Mouse (Mus musculus): ENCODE data around the gene Nkx2-2. TPM values are rescaled to one million over a fixed set of nuclear protein-coding genes. Genes with fewer than 3 reads are reported as not detected.

The Nkx2-2 gene
- polyA plus RNA-seq, 1 experiment from 2014 or later: 7.1 TPM

GRCm38 (mm10) chr2:147189546-147190315 lies 4.3 kb downstream of the Nkx2-2 start:
- peaks cover 22% of the 10 kb centered on the region for H3K4me1 ChIP-seq (replicated peaks; ENCODE audit: control insufficient read depth, insufficient read depth, low read length)
- DNase-seq (ENCODE audit: low spot score) (no peak), ATAC-seq (replicated peaks; ENCODE audit: low FRiP score) (no peak)
- no peak overlapping the region for H3K4me3 ChIP-seq (ENCODE audit: low read depth, low read length)
- peak overlapping the region; percentile 8; the same call in 1 of the 2 replicates for H3K4me2 ChIP-seq (ENCODE audit: low read depth, low read length, severe bottlenecking)
- H3K36me3 ChIP-seq (ENCODE audit: control insufficient read depth, insufficient read depth, low read length): no peaks in the 10 kb centered on the region
- no peak overlapping the region; the same call in 1 of the 2 replicates for H3K27ac ChIP-seq (ENCODE audit: low read depth, low read length)
- H3K27me3 ChIP-seq (ENCODE audit: control insufficient read depth, insufficient read depth, low read length): peaks cover 94% of the 10 kb centered on the region
- 0 out of 2 replicates have a peak overlapping the region, but pooled peaks have one; percentile 17 for H3K9ac ChIP-seq (ENCODE audit: low read length)
- H3K9me3 ChIP-seq (ENCODE audit: control insufficient read depth, low read length): no peaks in the 10 kb centered on the region
- WGBS: 1% methylated on average over 28 of the region's 28 CpGs

- DNase-seq (ENCODE audit: low spot score) (peak; percentile 60), ATAC-seq (replicated peaks; ENCODE audit: low FRiP score) (no peak)
- H3K27ac ChIP-seq (ENCODE audit: low read depth, low read length): peak overlapping the region; percentile 19; the same call in 1 of the 2 replicates
- 1% methylated on average over 11 of the region's 11 CpGs for WGBS
- peaks cover 94% of the 10 kb centered on the region for H3K27me3 ChIP-seq (ENCODE audit: control insufficient read depth, insufficient read depth, low read length)
- 0 out of 2 replicates have a peak overlapping the region, but pooled peaks have one; percentile 17 for H3K9ac ChIP-seq (ENCODE audit: low read length)
- no peaks in the 10 kb centered on the region for H3K9me3 ChIP-seq (ENCODE audit: control insufficient read depth, low read length)
- H3K4me3 ChIP-seq (ENCODE audit: low read depth, low read length): no peak overlapping the region
- peaks cover 15% of the 10 kb centered on the region for H3K4me1 ChIP-seq (replicated peaks; ENCODE audit: control insufficient read depth, insufficient read depth, low read length)
- no peaks in the 10 kb centered on the region for H3K36me3 ChIP-seq (ENCODE audit: control insufficient read depth, insufficient read depth, low read length)
- no peak overlapping the region; the same call in 1 of the 2 replicates for H3K4me2 ChIP-seq (ENCODE audit: low read depth, low read length, severe bottlenecking)
These were observed 5.0 kb downstream of the Nkx2-2 start for GRCm38 (mm10) chr2:147188871-147189545.

- DNase-seq (ENCODE audit: low spot score) (peak; percentile 76), ATAC-seq (replicated peaks; ENCODE audit: low FRiP score) (peak; percentile 66)
- Histone ChIP-seq H3K27ac (ENCODE audit: low read depth, low read length) (peak overlapping the region; percentile 19; the same call in 1 of the 2 replicates), H3K27me3 (ENCODE audit: control insufficient read depth, insufficient read depth, low read length) (peaks cover 93% of the 10 kb centered on the region), H3K36me3 (ENCODE audit: control insufficient read depth, insufficient read depth, low read length) (no peaks in the 10 kb centered on the region), H3K4me2 (ENCODE audit: low read depth, low read length, severe bottlenecking) (peak overlapping the region; percentile 29; the same call in 1 of the 2 replicates), H3K9ac (ENCODE audit: low read length) (no peak overlapping the region), H3K9me3 (ENCODE audit: control insufficient read depth, low read length) (no peaks in the 10 kb centered on the region), H3K4me1 (replicated peaks; ENCODE audit: control insufficient read depth, insufficient read depth, low read length) (peaks cover 10% of the 10 kb centered on the region), H3K4me3 (ENCODE audit: low read depth, low read length) (peak overlapping the region; percentile 11; the same call in 1 of the 2 replicates)
- WGBS: under 1% methylated on average over 28 of the region's 28 CpGs
These were observed 5.9 kb downstream of the Nkx2-2 start for GRCm38 (mm10) chr2:147188074-147188700.

- Histone ChIP-seq H3K27ac (ENCODE audit: low read depth, low read length) (no peak overlapping the region), H3K4me2 (ENCODE audit: low read depth, low read length, severe bottlenecking) (peak overlapping the region; percentile 29; the same call in 1 of the 2 replicates), H3K9me3 (ENCODE audit: control insufficient read depth, low read length) (no peaks in the 10 kb centered on the region), H3K9ac (ENCODE audit: low read length) (no peak overlapping the region), H3K27me3 (ENCODE audit: control insufficient read depth, insufficient read depth, low read length) (peaks cover 91% of the 10 kb centered on the region), H3K4me1 (replicated peaks; ENCODE audit: control insufficient read depth, insufficient read depth, low read length) (peaks cover 10% of the 10 kb centered on the region), H3K4me3 (ENCODE audit: low read depth, low read length) (peak overlapping the region; percentile 11; the same call in 1 of the 2 replicates), H3K36me3 (ENCODE audit: control insufficient read depth, insufficient read depth, low read length) (no peaks in the 10 kb centered on the region)
- WGBS: under 1% methylated on average over 23 of the region's 33 CpGs
- DNase-seq (ENCODE audit: low spot score) (peak; percentile 67), ATAC-seq (replicated peaks; ENCODE audit: low FRiP score) (peak; percentile 19; the same call in 1 of the 2 replicates)
These were observed 6.8 kb downstream of the Nkx2-2 start for GRCm38 (mm10) chr2:147187061-147187870.

GRCm38 (mm10) chr2:147186261-147186681 lies 7.8 kb downstream of the Nkx2-2 start:
- no peak for DNase-seq (ENCODE audit: low spot score)
- peaks cover 10% of the 10 kb centered on the region for H3K4me1 ChIP-seq (replicated peaks; ENCODE audit: control insufficient read depth, insufficient read depth, low read length)
- WGBS: under 1% methylated on average over 24 of the region's 25 CpGs
- 0 out of 2 replicates have a peak, but pooled peaks have one; percentile 28 for ATAC-seq (replicated peaks; ENCODE audit: low FRiP score)
- H3K9ac ChIP-seq (ENCODE audit: low read length): no peak overlapping the region
- peak overlapping the region; percentile 21 for H3K4me3 ChIP-seq (ENCODE audit: low read depth, low read length)
- H3K36me3 ChIP-seq (ENCODE audit: control insufficient read depth, insufficient read depth, low read length): no peaks in the 10 kb centered on the region
- H3K4me2 ChIP-seq (ENCODE audit: low read depth, low read length, severe bottlenecking): no peak overlapping the region
- H3K9me3 ChIP-seq (ENCODE audit: control insufficient read depth, low read length): no peaks in the 10 kb centered on the region
- H3K27ac ChIP-seq (ENCODE audit: low read depth, low read length): no peak overlapping the region
- peaks cover 93% of the 10 kb centered on the region for H3K27me3 ChIP-seq (ENCODE audit: control insufficient read depth, insufficient read depth, low read length)

- H3K27me3 ChIP-seq (ENCODE audit: control insufficient read depth, insufficient read depth, low read length): peaks cover 94% of the 10 kb centered on the region
- H3K36me3 ChIP-seq (ENCODE audit: control insufficient read depth, insufficient read depth, low read length): no peaks in the 10 kb centered on the region
- no peaks in the 10 kb centered on the region for H3K9me3 ChIP-seq (ENCODE audit: control insufficient read depth, low read length)
- H3K4me2 ChIP-seq (ENCODE audit: low read depth, low read length, severe bottlenecking): 0 out of 2 replicates have a peak overlapping the region, but pooled peaks have one; percentile 21
- peak overlapping the region; percentile 30; the same call in 1 of the 2 replicates for H3K9ac ChIP-seq (ENCODE audit: low read length)
- H3K27ac ChIP-seq (ENCODE audit: low read depth, low read length): no peak overlapping the region
- H3K4me3 ChIP-seq (ENCODE audit: low read depth, low read length): peak overlapping the region; percentile 21
- H3K4me1 ChIP-seq (replicated peaks; ENCODE audit: control insufficient read depth, insufficient read depth, low read length): peaks cover 10% of the 10 kb centered on the region
- WGBS: 0% methylated on average over 23 of the region's 23 CpGs
- ATAC-seq (replicated peaks; ENCODE audit: low FRiP score) (no peak), DNase-seq (ENCODE audit: low spot score) (peak; percentile 67)
These were observed 8.5 kb downstream of the Nkx2-2 start for GRCm38 (mm10) chr2:147185561-147185960.

- Histone ChIP-seq H3K4me2 (ENCODE audit: low read depth, low read length, severe bottlenecking) (peak overlapping the region; percentile 34; the same call in 1 of the 2 replicates), H3K9ac (ENCODE audit: low read length) (no peak overlapping the region; the same call in 1 of the 2 replicates), H3K27ac (ENCODE audit: low read depth, low read length) (no peak overlapping the region), H3K27me3 (ENCODE audit: control insufficient read depth, insufficient read depth, low read length) (peaks cover 93% of the 10 kb centered on the region), H3K4me1 (replicated peaks; ENCODE audit: control insufficient read depth, insufficient read depth, low read length) (peaks cover 6% of the 10 kb centered on the region), H3K36me3 (ENCODE audit: control insufficient read depth, insufficient read depth, low read length) (no peaks in the 10 kb centered on the region), H3K4me3 (ENCODE audit: low read depth, low read length) (peak overlapping the region; percentile 24), H3K9me3 (ENCODE audit: control insufficient read depth, low read length) (no peaks in the 10 kb centered on the region)
- WGBS: under 1% methylated on average over 58 of the region's 65 CpGs
- DNase-seq (ENCODE audit: low spot score): peak; percentile 73
- ATAC-seq (replicated peaks; ENCODE audit: low FRiP score): no peak
These were observed 9.7 kb downstream of the Nkx2-2 start for GRCm38 (mm10) chr2:147184071-147184990.

All from forebrain, embryonic 11.5 days (tissue).